ENCODE assay signal across 9 mouse cellular contexts in genomic region chr6:54352931-54353690, GRCm38 (mm10). TPM values are rescaled to one million over a fixed set of nuclear protein-coding genes. Genes with fewer than 3 reads are reported as not detected.
DNase-seq lines count a peak whose midpoint lies in the region.
"Had no signal": no experiment of that assay in that cellular context is flagged by ENCODE, and none has a peak within 500 bp of the region (broad histone marks: within the 10 kb centered on the region; RNA-seq: fewer than 3 reads in every experiment).

No protein-coding gene starts in this region.

- intact Hi-C loops in left cerebral cortex, postnatal 14 days (cut with DNase I): no loop called here

- peak; percentile 35 for DNase-seq in embryo, embryonic 10 days (ENCODE audit: low spot score)
- DNase-seq in embryo, embryonic 11 days: no peak
- DNase-seq in ovary, adult 18-20 months (ENCODE audit: low spot score): peak; percentile 40
- no peak for DNase-seq in ovary, postnatal 14 days (ENCODE audit: low spot score)
- DNase-seq in lung, postnatal 10 days: peak; percentile 46
- peak; percentile 55 for DNase-seq in testis, postnatal 14 days (ENCODE audit: low spot score)
- DNase-seq in left cerebral cortex, postnatal 14 days (ENCODE audit: low spot score in 2 of 2): no peak
- DNase-seq in urinary bladder, adult 18-20 months (ENCODE audit: low spot score in 2 of 2): no peak
- DNase-seq: heart, postnatal 14 days had no signal

RNA-seq across cellular contexts. Expression of gene Prr15, which starts 27.5 kb away (rescaled TPM):
- total RNA-seq in left cerebral cortex, postnatal 14 days (2021): 1 to 10 TPM; 1.3 to 1.8 TPM

Comparison
In these comparisons a context has a peak if more than half of its experiments do, and no peak if none do; other contexts are left out.
1. DNase-seq: peak in embryo, embryonic 10 days (single experiment), ovary, adult 18-20 months (single experiment), lung, postnatal 10 days (single experiment) and testis, postnatal 14 days (single experiment); none in embryo, embryonic 11 days (single experiment), ovary, postnatal 14 days (single experiment), left cerebral cortex, postnatal 14 days (0 of 2) and urinary bladder, adult 18-20 months (0 of 2).